Mouse (Mus musculus): ENCODE measurements around the gene Rgs12. TPM values are rescaled to one million over a fixed set of nuclear protein-coding genes. Genes with fewer than 3 reads are reported as not detected.

Rgs12 gene
- total RNA-seq, 2 experiments from 2014 or later = 57.1 to 64.9 TPM

DNA sequence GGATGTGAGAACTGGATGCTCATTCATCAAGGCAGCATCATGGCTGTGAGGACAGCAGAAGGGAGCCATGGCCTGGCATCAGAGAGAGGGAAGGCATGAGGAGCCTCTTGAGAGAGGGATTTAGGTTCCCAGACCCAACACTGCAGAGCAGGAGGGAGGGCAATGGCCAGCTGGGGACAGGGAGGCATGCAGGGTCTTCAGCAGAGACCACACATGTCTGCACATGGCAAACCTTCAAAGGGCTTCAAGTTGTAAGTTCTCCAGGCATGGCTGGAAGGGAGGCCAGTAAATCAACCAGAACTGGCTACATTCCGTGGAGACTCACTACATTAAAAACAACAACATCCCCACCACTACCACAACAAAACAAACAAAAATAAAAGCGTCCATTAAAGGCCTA lies 18.2 kb upstream of the Rgs12 start:
- DNase-seq (ENCODE audit: low spot score in 2 of 2) = no peak

DNA sequence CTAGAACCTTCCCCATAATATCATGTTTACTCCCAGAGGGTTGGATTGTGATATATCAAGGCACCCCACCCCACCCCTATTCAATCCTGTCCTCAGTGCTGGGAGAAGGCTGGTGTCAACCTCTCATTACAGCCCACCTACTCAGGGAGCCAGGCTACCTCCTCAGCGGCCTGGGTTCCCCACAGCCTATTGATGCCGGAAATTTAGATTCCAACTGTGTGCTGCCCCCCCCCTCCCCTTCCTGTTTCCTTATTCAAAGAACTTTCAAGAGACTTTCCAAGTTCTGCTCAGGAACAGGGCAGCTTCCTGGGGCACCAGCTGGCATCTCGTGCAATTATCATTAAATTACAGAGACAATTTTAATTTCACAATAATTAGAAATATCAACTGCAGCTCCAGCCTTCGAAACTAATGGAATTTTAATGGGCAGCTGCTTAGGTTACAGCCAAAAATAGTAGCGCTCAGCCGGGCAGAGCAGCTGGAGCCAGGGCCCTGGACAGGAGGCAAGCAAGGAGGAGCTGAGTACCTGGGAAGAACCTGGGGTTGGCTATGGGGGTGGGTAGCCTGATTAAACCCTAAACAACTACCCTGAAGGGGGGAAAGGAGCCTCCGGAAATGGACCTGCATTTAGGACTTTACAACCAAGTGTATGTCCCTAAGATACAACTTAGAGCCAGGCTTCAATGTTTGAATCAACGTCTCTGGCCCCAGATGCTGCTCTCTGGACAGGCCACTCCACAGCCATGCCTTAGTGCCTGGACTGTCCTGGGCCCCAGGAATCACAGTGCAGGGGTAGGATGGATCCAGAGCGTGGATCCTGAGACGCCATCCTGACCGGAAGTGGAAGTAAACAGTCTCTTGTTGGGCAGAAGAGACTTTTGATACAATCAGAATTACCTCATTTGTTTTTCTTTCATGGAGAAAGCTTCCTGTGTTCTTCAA lies 17.5 kb upstream of the Rgs12 start:
- DNase-seq (ENCODE audit: low spot score in 2 of 2) = no peak

DNA sequence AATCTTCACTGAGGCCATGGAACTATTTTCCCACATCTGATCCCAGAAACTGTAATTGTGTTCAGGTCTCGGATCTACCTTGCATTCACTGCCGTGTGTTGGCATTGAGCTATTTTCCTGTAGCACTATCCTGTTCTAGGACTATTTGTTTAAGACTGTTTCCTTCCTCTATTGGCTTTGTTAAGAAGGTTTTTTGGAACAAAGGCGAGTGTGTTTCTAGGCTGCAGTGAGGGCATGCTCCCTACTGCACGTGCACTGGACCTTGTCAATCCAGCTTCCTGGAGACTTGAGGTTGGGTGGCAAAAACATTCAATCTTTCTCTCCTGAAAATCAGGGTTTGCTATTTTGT lies 16.8 kb upstream of the Rgs12 start:
- DNase-seq (ENCODE audit: low spot score in 2 of 2) = no peak

DNA sequence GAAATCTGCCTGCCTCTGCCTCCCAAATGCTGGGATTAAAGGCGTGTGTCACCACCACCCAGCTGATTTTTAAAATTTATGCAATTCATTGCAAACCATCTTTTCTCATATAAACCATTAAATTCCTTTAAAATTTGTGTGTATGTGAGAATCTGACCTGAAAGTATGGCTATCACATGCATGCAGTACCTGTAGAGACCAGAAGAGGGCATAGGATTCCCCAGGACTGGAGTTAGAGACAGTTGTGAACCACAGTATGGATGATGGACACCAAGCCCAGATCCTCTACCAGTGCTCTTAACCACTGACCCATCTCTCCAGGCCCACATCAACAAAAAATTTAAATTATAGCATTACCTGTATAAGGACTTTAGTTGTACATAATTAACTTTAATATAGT lies 15.8 kb upstream of the Rgs12 start:
- DNase-seq (ENCODE audit: low spot score in 2 of 2) = no peak

DNA sequence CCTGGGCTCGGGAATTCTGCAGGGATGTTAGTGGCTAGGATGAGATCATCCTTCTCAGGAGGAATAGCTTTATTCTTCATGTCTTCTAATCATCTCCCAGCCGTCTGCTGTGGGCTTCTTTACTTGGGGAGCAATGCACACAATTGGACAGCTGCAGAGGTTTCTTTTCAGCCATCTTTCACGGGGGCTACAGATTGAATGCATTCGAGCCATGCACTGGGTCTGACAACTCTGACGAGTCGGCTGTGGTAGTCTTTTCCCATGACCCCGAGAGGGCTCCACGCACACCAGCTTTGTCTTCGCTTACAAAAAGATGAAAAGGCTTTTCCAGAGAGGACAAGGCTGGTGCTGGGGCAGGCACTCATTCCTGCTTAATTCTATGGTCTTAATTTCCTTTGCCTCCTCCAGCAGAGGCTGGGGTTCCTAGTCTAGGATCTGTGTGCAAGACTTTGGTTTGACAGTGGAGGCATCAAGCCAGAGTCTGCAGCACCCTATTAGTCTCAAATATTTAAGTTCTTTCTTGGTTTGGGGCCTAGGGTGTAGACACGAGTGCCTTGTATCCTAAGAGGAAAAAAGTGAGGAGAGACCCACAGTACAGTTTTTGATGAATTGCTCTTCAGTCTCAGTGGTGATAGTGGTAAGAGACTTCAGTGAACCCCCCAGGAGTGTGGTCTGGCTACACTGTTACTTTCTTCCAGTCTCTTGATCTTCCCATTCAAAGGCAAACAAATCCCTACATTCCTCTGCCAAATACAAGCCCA lies 7.4 kb upstream of the Rgs12 start:
- no peak for DNase-seq (ENCODE audit: low spot score in 2 of 2)

DNA sequence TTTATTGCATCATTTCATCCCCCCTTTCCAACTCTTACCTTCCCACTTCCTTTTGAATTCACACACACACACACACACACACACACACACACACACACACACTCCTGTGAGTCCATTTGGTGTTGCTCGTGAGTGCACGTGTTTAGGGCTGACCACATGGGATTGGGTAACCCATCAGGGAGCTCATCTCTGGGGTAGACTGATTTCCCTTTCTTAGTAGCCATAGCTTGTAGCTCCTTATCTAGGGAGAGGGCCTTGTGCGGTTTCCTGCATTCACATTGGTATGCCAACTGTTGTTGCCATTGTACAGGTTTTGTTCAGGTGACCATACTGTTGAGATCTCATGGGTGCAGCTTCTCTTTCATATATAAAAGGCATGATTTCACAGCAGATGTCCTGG lies 5.8 kb upstream of the Rgs12 start:
- no peak for DNase-seq (ENCODE audit: low spot score in 2 of 2)

DNA sequence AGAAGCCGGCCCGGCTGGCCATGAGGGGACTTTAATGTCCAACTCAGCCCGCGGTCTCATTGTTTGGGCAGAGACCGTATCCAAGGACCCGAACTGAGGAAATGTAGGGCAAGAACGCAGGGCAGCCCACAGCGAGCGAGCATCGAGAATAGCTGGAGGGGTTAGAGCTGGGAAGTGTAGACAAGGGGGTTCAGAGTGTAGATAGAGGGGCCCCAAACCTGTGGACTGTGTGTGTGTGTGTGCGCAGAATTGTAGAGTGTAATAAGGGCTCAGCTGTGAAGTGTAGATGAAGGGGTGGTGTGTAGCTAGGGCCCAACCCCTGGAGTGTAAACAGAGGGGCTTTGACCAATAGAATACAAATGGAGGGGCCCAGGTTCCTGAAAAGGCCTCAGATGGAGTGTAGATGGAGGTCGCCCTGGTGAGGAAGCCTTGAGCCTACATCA lies 545 bp downstream of the Rgs12 start:
- no peak for DNase-seq (ENCODE audit: low spot score in 2 of 2)

DNA sequence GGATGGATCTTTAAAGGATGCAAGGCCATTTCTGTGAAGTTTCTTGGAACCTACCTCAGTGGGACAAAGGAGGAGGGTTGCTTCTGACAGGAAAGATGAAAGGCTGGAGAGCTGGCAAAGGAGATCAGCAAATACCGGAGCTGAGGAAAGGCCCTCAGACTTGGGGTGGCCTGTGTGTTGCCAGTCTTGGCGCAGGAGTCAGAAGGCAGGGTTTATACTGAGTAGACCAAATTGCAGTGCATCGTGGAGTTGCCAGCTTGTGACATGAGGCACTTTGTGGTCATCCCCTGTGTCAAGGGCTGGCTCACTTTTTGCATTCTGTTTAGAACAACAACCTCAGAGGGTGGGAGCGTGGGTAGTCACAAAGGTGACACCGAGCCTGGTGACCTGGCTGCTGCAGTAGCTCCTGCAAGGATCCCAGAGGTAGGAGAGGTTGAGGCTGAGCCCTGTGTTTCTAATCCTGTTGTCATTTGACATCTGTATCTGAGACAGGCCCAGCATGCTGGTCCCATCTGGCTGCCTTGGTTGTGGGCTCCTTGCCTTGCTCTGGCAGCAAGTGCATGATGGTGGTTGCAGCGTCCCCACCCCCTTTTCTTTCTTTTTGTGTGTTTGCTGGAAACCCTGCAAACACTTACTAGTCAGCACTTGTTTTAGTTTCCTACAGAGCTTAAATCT lies 1.4 kb downstream of the Rgs12 start:
- DNase-seq (ENCODE audit: low spot score in 2 of 2) = no peak

DNA sequence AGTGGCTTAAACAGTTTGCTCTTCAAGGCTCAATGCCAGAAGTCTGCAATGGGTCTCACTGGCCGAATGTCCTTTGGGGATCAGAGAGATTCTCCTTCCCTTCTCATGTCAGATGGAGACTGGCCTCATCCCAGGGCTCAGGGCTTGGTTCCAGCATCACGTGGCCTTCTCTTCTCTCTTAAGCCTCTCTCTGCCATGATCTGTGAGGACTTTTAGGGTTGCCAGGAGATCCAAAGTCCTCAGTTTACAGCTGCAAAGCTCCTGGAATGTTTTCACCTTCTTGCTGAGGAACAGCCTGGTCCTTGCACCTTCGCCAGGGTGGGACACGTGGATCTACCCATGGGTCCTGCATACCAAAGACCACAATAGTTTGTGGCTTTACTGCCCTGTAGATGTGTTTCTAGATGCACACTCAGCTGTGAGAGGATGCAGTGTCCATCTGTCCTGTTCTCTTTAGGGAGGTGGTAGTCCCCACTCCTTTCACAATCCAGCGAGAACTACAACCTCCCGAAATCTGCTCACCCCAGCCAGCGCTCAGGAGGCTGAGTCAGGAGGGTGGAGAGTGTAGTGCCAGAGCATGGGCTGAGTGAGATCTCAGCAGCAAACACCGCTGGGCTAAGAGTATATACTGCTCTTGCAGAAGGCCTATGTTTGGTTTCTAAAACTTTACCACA lies 2.1 kb downstream of the Rgs12 start:
- no peak for DNase-seq (ENCODE audit: low spot score in 2 of 2)

DNA sequence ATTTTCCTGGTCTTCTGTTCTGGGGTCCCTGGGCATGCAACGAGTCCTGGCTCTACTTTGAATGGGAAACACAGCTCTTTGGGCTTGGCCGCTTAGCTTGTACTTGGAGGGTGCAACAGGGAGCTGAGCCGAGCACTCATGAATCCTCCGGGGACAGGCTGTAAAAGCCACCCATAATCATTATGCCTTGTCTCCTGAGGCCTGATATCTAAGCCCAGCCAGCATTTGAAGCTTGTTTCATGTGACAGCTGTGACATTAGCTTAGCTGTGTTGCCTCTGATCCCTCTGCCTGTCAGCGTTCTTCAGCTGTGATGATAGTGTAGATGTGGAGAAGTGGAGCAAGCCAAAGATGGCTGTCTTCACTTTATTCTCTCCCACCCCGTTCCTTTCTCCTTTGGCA lies 5.3 kb downstream of the Rgs12 start:
- DNase-seq (ENCODE audit: low spot score in 2 of 2) = no peak

DNA sequence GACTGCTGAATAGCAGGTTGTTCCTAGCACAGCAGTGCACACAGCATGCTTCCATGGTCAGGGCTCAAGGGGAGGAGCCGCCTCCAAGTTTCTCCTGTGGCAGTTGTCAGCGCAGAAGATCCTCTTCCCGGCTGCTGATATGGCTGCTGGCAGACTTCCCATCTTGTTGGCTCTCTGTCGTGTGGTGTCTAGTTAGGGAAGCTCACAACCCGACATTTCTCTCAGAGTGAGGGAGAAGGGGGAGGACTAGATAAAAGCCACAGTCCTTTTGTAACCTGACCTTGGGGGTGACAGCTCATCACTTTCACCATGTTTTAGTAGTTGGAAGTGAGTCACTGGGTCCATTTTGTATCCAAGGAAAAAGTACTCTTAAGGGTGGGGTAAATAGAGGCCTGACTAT lies 6.4 kb downstream of the Rgs12 start:
- DNase-seq (ENCODE audit: low spot score in 2 of 2) = peak in 1 of 2 experiments; percentile 55

DNA sequence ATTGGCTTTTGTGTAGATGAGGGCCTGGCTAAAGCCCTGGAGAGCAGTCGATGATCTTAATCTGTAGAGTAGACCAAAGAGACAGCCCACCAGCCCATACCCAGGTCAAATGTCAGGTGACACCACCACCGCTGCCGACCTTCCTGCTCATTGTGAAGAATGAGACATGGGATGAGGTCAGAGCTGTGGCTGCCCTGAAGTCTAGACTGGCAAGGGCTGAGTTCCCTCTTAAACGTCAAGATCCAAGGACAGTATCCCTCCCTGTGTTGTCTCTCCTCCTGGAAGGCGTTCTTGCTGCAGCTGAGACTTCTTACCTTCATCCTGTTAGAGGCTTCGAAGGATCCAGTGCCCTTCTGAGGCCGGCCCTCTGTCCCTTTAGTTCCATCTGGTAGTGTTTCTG lies 6.9 kb downstream of the Rgs12 start:
- no peak for DNase-seq (ENCODE audit: low spot score in 2 of 2)

DNA sequence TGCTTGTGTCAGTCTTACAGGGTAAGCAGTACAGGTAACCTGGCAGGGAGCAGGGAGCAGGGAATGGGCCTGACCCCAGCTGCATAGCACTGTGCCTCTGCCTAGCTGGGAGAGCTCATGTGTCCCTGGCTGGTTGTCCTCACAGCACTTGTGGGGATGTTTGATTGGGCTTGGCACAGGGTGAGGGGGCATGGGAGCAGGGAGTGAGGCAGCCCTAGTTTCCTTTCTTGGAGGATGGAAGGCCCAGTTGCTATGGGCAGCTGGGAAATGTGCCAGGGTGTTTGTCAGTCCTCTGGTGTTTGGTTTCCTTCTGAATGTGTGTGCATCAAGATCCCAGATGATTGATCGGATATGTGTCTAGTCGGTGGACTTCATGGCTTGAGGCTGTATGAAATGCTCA lies 7.8 kb downstream of the Rgs12 start:
- no peak for DNase-seq (ENCODE audit: low spot score in 2 of 2)

DNA sequence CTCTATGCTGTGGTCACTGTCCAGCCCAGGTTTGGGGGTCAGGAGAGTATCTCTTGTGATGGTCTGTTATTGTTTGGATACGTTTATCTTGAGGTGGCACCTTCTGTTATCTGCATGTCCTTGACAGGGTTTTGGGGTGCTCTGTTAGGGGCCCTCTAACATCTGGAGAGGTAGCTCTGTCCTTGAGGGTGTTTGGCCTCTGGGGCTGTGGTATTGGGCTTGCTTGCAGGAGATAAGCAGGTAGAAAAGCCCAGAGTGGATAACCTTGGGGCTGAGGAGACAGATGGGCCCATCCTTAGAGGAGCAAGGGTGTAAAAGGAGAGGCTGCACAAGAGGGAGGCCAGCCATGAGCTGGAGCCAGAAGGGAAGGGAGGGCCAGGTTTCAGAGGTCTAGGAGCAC lies 10.8 kb downstream of the Rgs12 start:
- DNase-seq (ENCODE audit: low spot score in 2 of 2) = no peak

DNA sequence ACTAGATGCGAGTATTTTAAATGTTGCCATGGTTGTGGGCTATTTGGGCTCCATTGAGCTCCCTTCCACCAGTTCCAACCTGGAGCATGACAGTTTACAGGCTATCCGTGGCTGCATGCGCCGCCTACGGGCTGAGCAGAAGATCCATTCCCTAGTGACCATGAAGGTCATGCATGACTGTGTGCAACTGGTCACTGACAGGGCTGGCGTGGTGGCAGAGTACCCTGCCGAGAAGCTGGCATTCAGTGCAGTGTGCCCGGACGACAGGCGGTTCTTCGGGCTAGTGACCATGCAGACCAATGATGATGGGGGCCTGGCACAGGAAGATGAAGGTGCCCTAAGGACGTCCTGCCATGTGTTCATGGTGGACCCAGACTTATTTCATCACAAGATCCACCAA lies 16.3 kb downstream of the Rgs12 start:
- no peak for DNase-seq (ENCODE audit: low spot score in 2 of 2)

DNA sequence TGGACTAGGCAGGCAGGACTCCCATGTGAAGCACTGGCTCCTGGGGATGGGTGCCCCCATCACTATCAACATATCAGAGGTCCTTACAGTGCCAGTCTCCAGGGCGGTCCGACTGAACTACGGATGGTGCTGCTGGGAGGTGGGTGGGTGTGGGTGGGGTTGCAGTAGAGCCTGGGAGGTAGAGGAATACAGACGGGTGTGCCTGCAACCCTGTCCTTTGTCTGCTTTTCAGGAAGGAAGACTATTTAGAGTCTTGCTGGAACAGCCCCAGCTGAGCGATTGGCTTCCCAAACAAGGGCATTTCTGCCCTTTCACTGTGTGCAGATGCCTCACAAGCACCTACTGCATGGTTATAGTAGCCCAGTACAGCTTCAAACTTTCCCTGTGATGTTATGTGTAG lies 19.1 kb downstream of the Rgs12 start:
- no peak for DNase-seq (ENCODE audit: low spot score in 2 of 2)

DNA sequence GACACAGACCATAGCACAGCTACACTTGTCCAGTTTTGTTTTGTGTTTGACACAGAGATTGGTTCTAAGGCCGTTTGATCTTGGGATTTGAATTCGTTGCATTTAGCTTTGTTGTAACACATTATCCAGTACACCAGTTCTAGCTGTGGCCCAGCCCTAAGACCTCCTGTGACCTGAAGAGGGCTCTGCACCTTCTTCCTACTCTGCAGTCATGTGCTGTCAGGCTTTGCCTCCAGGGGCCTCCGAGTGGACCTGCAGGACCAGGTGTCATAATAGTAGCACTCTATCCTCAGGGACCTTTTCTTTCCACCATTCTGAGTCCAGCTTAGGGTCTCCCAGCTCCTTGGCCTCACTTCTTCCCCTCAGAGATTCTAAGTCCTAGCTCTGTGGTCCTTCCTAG lies 23.2 kb downstream of the Rgs12 start:
- no peak for DNase-seq (ENCODE audit: low spot score in 2 of 2)

DNA sequence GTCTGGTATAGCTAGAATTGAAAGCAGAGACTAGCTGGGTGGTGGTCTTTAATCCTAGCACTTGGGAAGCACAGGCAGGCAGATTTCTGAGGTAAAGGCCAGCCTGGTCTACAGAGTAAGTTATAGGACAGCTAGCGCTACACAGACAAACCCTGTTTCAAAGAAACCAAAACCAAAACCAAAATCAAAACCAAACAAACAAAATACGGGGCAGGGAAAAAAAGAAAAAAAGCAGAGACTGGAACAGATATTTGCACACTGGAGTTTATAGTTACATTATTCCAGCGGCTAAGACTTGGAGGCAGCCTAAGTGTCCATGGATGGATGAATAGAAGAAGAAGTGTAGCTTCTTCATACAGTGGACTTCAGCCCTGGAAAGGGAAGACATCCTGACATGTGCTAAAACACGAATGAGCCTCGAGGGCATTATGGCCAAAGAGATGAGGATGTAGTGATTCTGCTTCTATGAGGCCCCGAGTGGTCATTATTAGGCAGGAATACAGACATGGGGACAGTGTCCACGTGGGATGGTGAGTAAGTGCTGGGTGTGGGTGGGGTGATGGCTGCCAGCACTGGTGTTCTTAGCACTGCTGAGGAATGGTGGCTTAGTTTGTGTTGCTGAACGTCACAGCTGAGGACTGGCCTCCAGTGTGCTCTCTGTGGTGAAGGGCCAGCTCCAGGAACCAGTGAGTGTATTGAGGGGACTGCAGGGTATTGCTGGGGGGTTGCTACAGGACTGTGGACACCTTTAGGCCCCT lies 24.5 kb downstream of the Rgs12 start:
- DNase-seq (ENCODE audit: low spot score in 2 of 2) = no peak

DNA sequence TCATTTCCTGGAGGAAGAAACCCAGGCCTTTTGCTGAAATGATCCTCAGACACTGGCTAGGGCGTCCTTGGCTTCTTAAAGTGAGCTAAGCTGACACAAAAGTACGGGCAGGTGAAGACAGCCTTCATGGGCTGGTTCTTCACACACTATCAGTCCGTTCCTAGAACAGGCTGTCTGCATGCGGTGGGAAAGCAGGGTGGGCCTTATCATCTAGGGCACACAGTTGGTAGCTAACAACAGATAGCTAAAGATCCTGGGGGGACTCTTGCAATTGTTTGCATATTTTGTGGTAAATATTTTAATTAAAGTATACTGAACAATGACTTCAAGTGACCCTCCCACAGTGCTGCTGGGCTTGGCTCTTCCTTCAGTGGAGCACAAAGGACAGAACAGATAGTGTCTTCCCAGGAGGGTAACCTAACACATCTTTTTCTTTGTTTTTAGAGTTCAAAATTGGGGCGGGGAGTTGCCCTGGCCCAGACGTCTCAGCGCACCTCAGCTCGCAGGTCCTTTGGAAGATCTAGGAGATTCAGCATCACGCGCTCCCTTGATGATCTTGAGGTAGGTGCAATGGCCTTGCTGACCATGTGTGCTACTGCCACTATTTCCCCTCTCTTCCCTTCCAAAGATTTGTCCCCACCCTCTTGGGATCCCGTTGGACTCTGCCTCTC lies 25.7 kb downstream of the Rgs12 start:
- no peak for DNase-seq (ENCODE audit: low spot score in 2 of 2)
